Mouse (Mus musculus) frontal cortex, adult 2 months (tissue): ENCODE measurements around the gene Tma7. TPM values are rescaled to one million over a fixed set of nuclear protein-coding genes. Genes with fewer than 3 reads are reported as not detected.
A peak's percentile ranks its signal among the peaks of the same experiment; 100 is the strongest.

Experiments used
- DNase-seq, 2 experiments: peaks; one replicate each; pipeline ENCODE4 v3.0.0; 2022; ENCODE audit warnings: low spot score in 1 of 2; ENCODE audit errors: extremely low spot score in 1 of 2
- polyA plus RNA-seq: library from polyadenylated mRNA; depleted of rRNA; stranded (reverse); fragments of >200 nt; gene quantifications from 2 replicates; pipeline ENCODE4 v1.2.3, GENCODE M21; 2012

The Tma7 gene
- polyA plus RNA-seq, 1 experiment = 173 TPM

DNA sequence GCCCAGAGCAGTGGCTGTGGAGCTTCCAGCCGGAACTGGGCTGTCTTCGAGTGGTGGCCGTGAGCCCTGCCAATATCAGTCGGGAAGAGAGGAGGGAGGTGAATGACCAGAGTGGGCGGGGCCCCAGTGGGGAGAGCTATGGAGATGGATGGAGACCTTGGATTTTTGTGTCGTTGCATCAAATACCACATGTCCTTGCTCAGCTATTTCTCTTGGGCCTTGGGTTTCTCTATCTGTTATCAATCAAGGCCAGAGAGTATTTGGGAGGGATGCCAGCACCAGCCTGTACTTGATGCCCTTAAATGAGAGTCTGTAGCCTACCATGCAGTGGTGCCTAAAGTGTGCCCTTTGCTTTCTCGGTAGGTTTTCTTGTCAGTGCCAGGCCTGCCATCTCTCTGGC lies 20.9 kb upstream of the Tma7 start:
- no peak for DNase-seq

DNA sequence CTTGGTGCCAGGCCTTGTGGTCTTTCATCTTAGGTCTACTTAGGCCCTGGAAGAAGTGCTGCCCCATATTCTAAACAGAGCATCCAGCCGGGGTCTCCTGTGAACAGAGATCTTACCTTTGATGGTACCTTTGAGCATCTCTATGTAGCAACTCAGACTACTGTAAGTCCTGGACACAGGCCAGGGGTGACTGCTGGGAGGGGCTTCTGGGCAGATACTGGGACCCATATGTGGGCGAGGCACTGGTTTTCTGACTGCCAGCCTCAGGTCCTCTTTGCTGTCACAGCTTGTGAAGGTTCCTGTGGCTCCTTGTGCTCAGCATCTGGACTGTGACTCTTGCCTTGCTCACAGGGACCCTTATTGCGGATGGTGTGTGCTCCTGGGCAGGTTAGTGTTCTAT lies 20.2 kb upstream of the Tma7 start:
- no peak for DNase-seq

DNA sequence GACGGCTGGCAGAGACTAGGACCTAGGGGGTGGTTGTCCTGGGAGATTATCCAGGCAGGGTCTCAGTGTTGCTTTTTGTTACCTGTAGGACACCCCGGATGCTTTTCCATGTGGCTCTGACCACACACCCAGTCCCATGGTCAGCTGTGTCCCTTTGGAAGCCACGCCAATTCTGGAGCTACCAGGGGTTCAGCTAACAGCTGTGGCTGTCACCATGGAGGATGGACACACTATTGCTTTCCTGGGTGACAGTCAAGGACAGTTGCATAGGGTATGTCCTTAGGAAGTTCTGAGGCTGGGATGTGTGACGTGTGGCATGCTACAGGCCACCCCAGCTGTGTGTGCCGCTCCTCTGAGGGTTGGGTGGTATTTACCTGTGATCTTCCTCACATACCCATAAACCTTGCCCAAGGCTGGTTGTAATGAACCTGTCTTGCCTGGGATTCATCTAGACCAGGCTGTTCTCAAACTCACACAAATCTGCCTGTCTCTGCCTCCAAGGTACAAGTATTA lies 19.6 kb upstream of the Tma7 start:
- DNase-seq = no peak

DNA sequence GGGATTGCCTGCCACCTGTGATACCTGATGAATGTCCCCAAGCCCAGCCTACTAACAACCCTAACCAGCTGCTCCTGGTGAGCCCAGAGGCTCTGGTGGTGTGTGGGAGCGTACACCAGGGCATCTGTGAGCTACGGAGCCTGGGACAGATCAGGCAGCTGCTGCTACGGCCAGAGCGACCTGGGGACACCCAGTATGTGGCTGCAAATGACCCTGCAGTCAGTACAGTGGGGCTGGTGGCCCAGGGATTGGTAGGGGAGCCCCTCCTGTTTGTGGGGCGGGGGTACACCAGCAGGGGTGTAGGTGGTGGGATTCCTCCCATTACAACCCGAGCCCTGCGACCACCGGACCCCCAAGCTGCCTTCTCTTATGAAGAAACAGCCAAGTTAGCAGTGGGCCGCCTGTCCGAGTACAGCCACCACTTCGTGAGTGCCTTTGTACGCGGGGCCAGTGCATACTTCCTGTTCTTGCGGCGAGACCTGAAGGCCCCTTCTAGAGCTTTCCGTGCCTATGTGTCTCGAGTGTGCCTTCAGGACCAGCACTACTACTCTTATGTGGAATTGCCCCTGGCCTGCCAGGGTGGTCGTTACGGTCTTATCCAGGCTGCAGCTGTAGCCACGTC lies 18.0 kb upstream of the Tma7 start:
- DNase-seq = no peak

DNA sequence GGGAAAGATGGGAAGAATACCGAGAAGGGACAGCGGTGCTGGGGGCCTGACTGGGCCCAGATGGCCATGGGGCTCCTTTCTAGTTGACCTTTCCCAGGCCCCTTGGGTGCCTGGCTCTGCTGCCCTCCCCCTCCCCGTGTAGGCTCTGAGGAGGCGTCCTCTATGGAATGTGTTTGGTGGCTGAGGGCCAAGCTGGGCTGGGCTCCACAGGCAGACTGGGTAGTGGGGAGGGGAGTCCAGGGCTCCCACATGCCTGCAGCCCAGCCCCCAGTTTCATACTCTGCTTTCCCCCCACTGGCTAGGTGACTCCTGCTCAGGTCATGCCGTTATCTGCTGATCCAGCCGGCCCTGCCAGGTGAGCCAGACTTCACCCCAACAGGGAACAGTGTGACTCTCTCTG lies 16.6 kb upstream of the Tma7 start:
- peak in 1 of 2 experiments; percentile 50 for DNase-seq

DNA sequence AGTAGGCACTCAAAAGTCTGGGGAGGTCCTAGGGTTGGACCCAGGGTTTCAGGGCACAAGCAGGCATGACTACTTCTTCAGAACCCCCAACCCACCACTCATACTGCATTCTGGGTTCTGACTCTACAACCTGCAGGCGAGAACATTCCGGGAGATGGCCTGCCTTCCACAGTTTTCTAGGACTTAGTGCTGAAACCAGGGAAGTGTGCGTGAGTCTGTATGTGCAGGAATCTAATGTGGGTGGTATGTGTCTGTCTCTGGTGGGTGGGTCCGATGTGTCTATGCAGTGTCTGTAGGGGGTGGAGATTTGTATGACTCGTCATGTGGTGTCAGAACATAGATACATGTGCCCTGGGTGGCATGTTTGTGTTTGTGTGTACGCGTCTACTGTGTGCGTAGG lies 16.0 kb upstream of the Tma7 start:
- DNase-seq = no peak

DNA sequence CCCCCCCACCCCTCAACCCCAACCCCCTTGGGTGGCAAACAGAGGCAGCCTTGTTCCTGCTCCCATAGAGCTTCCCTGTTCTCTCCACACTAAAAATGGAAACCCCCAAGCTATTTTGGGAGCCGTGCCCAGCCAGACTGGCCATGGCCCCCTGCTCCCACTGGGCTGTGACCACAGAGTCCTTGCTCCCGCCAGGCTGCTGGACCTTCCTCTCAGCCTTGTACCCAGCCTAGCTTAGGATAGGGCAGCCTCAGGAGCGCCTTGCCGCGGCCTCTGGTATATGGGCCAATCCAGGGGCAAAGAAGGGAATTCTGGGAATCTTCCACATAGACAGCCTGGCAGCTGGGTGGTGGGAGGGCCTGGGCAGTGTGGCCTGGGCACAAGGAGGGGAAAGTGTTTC lies 15.4 kb upstream of the Tma7 start:
- DNase-seq = peak; percentile 64 to 74

DNA sequence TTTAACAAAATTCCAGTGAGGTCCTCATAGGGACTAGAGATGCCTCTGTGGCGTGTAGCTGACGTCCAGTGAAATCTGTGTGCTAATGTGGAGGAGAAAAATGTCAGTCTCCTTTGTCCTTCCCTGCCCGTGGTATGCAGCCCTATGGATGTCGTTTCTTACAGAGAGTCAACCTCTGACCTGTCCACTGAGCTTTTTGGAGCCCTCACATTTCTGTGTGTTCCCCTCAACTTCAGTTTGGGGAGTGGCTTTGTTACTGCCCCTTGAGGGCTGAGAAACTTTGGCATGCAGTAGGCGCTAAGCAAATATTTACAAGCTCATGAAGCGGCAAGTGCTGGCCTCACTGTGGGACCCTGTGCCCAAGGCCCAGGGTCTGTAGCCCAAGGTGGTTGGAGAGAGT lies 14.9 kb upstream of the Tma7 start:
- DNase-seq = no peak

DNA sequence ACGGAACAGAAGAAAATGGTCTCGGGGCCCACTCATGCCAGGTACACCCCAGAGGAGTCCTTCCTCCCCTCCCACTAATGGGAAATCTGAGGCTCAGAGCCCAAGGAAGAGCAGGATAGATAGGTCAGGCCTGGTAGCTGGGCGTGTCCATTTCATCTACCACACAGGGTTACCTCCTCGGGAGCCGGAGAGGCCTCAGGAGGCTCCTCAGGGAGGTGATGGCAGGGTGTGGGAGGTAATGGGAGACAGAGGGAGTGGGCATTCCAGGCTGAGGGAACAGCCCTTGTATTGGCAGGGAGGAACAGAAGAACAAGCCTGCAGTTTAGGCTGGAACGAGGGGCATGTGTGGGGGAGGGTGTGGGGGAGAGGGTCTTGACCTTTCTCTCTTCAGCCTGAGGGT lies 14.5 kb upstream of the Tma7 start:
- no peak for DNase-seq

DNA sequence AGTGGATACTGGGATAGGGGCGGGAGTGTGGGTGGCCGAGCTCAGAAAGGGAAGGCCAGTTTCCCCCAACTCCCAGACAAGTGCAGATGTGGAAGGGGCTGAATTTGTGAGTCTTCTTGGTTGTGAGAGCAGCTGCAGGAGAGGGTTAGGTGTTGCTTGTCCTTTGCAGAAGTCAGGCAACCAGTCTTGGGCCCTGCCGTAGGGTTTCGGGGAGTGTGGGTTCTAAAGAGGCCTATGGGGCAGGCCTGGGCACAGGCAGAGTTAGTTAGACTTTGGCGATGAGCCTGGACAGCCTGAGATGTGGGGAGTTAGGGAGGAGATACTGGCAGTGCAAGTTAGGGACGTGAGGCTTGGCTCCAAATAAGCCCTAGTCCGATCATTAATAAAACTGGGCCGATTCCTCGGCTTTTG lies 13.9 kb upstream of the Tma7 start:
- DNase-seq = peak in 1 of 2 experiments; percentile 37

DNA sequence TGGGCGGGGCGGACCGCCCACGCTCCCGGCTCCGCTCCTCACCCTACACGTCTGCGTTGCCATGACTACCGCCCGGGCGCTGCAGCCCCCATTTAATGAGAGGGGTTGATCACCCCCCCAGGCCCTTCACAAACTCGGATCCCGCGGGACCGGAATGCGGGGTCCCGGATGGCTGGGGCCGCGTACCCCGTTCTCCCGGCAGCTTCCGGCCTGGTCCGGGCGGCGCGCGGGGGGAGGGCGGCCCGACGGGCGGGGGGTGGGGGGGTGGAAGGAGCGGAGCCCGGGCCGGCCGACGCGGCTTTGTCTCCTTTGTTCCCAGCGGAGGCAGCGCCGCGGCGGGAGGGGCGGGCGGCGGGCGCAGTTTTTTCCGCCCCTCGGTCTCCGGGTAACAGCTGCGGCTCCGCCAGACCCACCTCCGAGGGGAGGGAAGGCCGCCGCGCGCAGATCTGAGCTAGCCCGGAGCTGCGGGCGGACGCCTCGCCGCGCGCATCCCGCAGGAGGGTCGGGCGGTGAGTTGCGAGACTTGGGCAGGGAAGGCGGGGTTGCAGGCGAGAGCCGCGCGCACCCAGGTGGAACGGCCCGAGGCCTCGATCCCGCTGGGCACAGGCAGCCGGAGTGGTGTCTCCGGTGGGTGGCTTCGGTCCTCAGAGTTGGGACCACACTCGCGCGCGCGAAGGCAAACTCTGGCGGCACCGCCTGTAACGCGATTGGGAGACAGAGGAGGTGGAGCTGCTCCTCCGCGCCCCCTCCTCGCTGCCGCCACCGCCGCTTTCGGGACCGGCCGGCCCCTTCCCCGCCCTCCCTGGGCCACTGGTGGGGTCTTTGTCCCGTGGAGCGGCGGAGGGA lies 13.0 kb upstream of the Tma7 start, which contains the start of gene Plxnb1:
Plxnb1 (plus strand) TSS at position 253 of the 846 bp plus-strand sequence.
- peak in 1 of 2 experiments; percentile 59 for DNase-seq

DNA sequence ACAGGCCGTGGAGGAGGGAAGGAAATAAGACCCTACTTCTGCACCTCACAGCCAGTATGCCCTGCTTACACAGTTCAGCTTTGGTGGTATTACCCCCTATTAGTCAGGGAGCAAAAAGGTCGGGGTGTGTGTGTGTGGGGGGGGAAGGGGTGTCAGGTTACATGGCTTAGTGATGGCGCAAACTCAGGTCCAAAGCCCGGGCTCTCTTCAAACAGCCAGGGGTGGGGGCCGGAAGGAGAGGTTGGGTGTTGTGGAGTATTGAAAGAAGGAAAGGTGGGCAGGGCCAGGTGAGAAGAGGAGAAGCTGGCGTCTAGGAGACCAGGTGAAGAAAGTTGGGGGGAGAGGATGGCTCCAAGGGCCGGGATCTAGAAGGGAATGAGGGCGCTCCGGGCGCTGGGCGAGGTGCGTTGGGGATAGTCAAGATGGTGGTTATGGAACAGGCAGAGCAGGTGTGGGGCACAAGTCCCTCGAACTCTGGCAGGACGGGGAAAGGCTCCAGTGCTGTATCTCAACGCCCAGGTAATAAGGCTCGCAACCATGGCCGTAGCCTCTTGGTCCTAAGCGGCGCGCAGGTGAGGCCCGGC lies 12.3 kb upstream of the Tma7 start:
- DNase-seq = no peak

DNA sequence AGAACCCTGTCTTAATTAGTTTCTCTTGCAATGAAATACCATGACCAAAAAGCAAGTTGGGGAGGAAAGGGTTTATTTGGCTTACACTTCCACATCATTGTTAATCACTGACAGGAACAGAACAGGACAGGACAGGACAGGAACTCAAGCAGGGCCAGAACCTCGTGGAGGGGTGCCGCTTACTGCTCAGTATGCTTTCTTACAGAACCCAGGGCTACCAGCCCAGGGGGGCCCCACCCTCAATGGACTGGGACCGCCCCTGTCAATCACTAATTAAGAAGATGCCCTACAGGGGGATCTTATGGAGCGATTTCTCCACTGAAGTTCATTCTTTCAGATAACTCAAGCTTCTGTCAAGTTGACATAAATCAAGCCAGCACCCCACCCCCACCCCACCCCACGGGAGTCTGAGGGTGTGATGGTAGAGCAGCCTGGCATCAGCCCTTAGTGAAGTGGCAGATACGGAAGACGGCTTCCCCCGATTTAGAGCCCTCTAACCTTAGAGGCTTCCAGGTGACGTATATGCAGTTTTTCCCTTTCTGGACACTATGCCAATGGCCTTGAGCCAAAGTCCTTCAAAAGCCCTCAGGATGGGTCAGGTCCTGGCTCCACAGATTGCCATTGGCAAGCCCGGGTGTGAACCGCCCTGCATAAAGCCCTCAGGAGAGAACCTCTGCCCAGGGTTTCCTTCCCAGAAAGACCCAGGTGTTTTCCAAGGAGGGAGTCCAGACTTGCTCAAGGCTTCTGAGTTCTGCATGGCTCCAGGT lies 11.6 kb upstream of the Tma7 start:
- no peak for DNase-seq

DNA sequence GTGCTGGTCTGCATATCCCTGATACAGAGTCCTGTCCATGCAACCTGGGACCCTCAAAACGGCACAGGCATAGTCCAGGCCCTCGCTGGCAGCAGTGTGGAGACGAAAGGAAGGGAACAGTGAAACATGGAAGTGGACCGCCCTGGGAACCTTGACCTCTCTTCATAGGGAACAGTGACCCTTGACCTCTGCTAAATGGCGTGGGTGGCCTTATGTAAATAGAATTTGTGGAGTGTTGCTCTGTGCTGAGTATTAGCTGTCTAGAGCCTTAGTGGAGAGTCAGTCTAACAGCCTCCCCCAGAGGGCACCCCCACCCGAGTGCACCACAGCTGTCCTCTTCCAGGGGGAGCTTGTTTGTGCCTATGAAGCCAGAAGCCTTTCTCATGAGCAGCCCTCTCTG lies 10.4 kb upstream of the Tma7 start:
- no peak for DNase-seq

DNA sequence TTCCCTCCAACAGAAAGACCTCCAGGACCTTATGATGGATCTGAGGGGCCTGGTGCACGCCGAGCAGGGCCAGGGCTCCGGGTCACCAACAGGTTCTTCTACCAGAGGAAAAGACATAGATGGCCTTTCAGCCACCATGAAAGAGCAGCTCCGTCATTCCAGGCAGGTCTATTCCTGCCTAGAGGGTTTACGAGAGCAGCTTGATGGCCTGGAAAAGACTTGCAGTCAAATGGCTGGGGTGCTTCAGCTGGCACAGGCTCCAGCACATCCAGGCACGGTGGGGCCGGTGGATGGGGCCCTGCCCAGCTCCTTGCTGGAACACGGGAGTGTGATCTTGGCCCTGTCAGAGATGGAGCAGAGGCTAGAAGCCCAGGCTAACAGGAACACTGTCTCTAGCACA lies 9.4 kb upstream of the Tma7 start:
- no peak for DNase-seq

DNA sequence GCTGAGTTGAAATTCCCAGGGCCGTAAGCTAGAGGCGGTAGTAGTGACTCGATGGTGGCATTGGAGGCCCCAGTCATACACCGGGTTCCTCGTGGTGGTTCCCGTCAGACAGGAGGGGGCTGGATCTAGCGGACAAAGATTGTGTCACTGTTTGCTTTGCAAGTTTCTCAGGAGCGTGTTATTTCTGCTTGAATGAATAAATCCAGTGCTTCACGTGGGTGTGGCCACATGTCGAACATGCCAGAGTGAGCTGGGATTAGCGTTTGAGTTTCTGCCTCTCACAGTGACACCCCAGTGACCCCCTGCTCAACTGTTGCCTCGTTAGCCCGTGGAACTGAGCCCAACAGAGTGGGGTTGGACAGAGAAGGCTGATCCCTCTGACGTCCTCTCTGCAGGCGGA lies 8.1 kb upstream of the Tma7 start:
- DNase-seq = peak in 1 of 2 experiments; percentile 31

DNA sequence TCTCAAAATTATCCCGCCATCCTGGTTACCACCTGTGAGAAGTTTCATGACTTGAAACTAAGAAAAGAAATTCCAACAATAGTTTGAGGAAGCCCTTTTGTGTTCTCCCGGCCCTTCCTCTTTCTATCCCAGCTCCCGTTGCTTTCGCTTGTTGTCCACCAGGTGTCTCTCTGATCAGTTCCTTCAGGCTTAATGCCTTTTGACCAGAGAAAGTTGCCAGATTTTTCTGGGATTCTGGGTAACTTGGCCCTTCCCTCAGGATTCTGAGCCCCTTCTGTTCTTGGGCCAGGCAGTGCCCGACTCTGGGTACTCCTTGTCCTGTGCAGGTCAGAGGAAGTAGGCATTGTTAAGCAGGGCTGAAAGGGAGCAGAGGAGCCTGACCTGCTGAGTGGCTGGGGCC lies 5.6 kb upstream of the Tma7 start:
- DNase-seq = peak in 1 of 2 experiments; percentile 56

DNA sequence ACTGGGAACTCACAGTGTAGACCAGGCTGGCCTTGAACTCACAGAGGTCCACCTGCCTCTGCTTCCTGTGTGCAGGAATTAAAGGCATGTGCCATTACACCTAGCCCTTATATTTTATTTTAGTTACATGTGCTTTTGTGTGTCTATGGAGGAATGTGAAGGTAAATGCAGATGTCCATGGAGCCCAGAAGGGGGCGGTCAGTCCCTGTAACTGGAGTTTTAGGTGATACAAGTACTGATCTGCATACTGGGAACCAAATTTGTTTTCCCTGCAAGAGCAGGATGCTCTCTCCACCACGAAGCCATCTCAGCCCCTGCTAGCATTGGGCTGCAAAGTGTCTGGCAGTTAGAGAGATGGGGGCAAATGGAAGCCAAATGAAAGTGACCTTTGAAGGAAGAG lies 2.5 kb upstream of the Tma7 start:
- no peak for DNase-seq

DNA sequence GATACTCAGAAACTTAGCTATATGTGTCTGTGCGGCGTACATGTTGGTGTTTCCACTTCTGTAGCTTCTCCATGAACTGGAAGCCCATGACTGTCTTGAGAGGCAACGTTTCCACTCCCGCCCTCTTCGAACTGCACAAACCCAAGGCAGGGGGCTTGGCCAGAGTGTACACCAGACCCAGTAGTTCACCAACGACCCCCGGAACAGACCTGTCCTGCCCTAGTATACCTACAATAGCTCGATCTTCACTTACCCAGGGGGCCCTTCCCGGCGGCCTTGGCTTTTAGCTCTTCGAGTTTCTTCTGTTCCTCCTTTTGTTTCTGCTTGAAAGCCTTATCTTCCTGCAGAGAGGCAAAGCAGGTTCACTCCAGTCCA lies 651 bp downstream of the Tma7 start:
- DNase-seq = no peak

DNA sequence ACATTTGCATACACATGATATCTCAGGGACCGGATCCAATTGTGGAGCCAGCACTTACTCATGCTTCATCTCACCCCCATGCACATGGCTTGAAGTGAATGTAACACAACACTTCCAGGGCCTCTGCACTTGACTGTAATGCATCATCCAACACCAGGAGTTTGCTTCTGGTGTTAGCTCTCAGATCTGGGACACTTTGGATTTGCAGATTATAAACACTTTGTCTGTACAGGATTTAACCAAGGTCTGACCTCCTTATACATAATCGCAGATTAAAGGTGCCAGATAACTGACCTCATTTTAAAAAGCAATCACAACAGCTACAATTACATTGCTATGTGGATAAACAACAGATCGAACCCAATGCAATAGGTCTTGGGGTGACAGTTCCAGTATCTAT lies 1.9 kb downstream of the Tma7 start:
- no peak for DNase-seq
